Mouse (Mus musculus): Measurements from ENCODE around the gene Cldnd1. TPM values are rescaled to one million over a fixed set of nuclear protein-coding genes. Genes with fewer than 3 reads are reported as not detected.

Cldnd1 gene
- 132 and 136 TPM in 2 replicates for polyA plus RNA-seq (2014; fragmentation: Nextera tagmentation; extraction: Ambion mirVana)

GRCm38 (mm10) chr16:58727477-58728131 is at the start of gene Cldnd1:
Cldnd1 (plus strand) TSS chr16:58727910.
- H3K4me3 ChIP-seq (ENCODE audit: low read depth, low read length): peak within 1 kb of the TSS; percentile 74
- H3K4me1 ChIP-seq (ENCODE audit: control insufficient read depth, insufficient read depth, low read length): peaks cover 4% of the 10 kb centered on the region
- ATAC-seq (ENCODE audit: insufficient read depth, low FRiP score, low TSS enrichment) (peak; percentile 100), DNase-seq (ENCODE audit: low spot score) (peak; percentile 98)
- WGBS: 2% methylated on average over 34 of the region's 35 CpGs
- no peaks in the 10 kb centered on the region for H3K9me3 ChIP-seq (ENCODE audit: control insufficient read depth, low read length)
- H3K4me2 ChIP-seq (ENCODE audit: low read depth): peak within 1 kb of the TSS; percentile 54
- peak within 1 kb of the TSS; percentile 83 for H3K27ac ChIP-seq (ENCODE audit: low read depth, low read length)
- H3K36me3 ChIP-seq (ENCODE audit: control insufficient read depth, insufficient read depth, low read length): peaks cover 5% of the 10 kb centered on the region; the same call in 1 of the 2 replicates
- H3K27me3 ChIP-seq (ENCODE audit: control insufficient read depth, insufficient read depth, low read length): no peaks in the 10 kb centered on the region
- H3K9ac ChIP-seq (ENCODE audit: low read length): peak within 1 kb of the TSS; percentile 78

- Histone ChIP-seq H3K4me2 (ENCODE audit: low read depth) (no peak overlapping the region), H3K27me3 (ENCODE audit: control insufficient read depth, insufficient read depth, low read length) (no peaks in the 10 kb centered on the region), H3K4me3 (ENCODE audit: low read depth, low read length) (no peak overlapping the region), H3K4me1 (ENCODE audit: control insufficient read depth, insufficient read depth, low read length) (no peaks in the 10 kb centered on the region), H3K9ac (ENCODE audit: low read length) (no peak overlapping the region), H3K36me3 (ENCODE audit: control insufficient read depth, insufficient read depth, low read length) (peaks cover 5% of the 10 kb centered on the region; the same call in 1 of the 2 replicates), H3K27ac (ENCODE audit: low read depth, low read length) (no peak overlapping the region), H3K9me3 (ENCODE audit: control insufficient read depth, low read length) (no peaks in the 10 kb centered on the region)
- WGBS: 82% methylated on average over 7 of the region's 7 CpGs
- ATAC-seq (ENCODE audit: insufficient read depth, low FRiP score, low TSS enrichment) (no peak), DNase-seq (ENCODE audit: low spot score) (no peak)
These were observed 49.0 kb upstream of the Cldnd1 start for GRCm38 (mm10) chr16:58678660-58679059.

GRCm38 (mm10) chr16:58682046-58682445 is 45.7 kb upstream of the Cldnd1 start:
- 94% methylated on average over 6 of the region's 6 CpGs for WGBS
- no peaks in the 10 kb centered on the region for H3K9me3 ChIP-seq (ENCODE audit: control insufficient read depth, low read length)
- H3K9ac ChIP-seq (ENCODE audit: low read length): no peak overlapping the region
- H3K4me3 ChIP-seq (ENCODE audit: low read depth, low read length): no peak overlapping the region
- H3K36me3 ChIP-seq (ENCODE audit: control insufficient read depth, insufficient read depth, low read length): no peaks in the 10 kb centered on the region
- DNase-seq (ENCODE audit: low spot score) (no peak), ATAC-seq (ENCODE audit: insufficient read depth, low FRiP score, low TSS enrichment) (no peak)
- no peak overlapping the region for H3K27ac ChIP-seq (ENCODE audit: low read depth, low read length)
- no peak overlapping the region for H3K4me2 ChIP-seq (ENCODE audit: low read depth)
- no peaks in the 10 kb centered on the region for H3K4me1 ChIP-seq (ENCODE audit: control insufficient read depth, insufficient read depth, low read length)
- H3K27me3 ChIP-seq (ENCODE audit: control insufficient read depth, insufficient read depth, low read length): no peaks in the 10 kb centered on the region

GRCm38 (mm10) chr16:58682870-58683269 is 44.8 kb upstream of the Cldnd1 start:
- no peak overlapping the region for H3K4me3 ChIP-seq (ENCODE audit: low read depth, low read length)
- 88% methylated on average over 7 of the region's 7 CpGs for WGBS
- no peak overlapping the region for H3K9ac ChIP-seq (ENCODE audit: low read length)
- no peaks in the 10 kb centered on the region for H3K4me1 ChIP-seq (ENCODE audit: control insufficient read depth, insufficient read depth, low read length)
- no peak for ATAC-seq (ENCODE audit: insufficient read depth, low FRiP score, low TSS enrichment)
- no peak overlapping the region for H3K27ac ChIP-seq (ENCODE audit: low read depth, low read length)
- no peaks in the 10 kb centered on the region for H3K27me3 ChIP-seq (ENCODE audit: control insufficient read depth, insufficient read depth, low read length)
- no peaks in the 10 kb centered on the region for H3K9me3 ChIP-seq (ENCODE audit: control insufficient read depth, low read length)
- DNase-seq (ENCODE audit: low spot score): no peak
- H3K4me2 ChIP-seq (ENCODE audit: low read depth): no peak overlapping the region
- H3K36me3 ChIP-seq (ENCODE audit: control insufficient read depth, insufficient read depth, low read length): no peaks in the 10 kb centered on the region

GRCm38 (mm10) chr16:58683911-58684310 is 43.8 kb upstream of the Cldnd1 start:
- H3K4me2 ChIP-seq (ENCODE audit: low read depth): no peak overlapping the region
- H3K27me3 ChIP-seq (ENCODE audit: control insufficient read depth, insufficient read depth, low read length): no peaks in the 10 kb centered on the region
- no peak overlapping the region for H3K27ac ChIP-seq (ENCODE audit: low read depth, low read length)
- no peak for DNase-seq (ENCODE audit: low spot score)
- 92% methylated on average over 4 of the region's 4 CpGs for WGBS
- H3K9ac ChIP-seq (ENCODE audit: low read length): no peak overlapping the region
- H3K9me3 ChIP-seq (ENCODE audit: control insufficient read depth, low read length): no peaks in the 10 kb centered on the region
- no peak overlapping the region for H3K4me3 ChIP-seq (ENCODE audit: low read depth, low read length)
- no peak for ATAC-seq (ENCODE audit: insufficient read depth, low FRiP score, low TSS enrichment)
- H3K36me3 ChIP-seq (ENCODE audit: control insufficient read depth, insufficient read depth, low read length): no peaks in the 10 kb centered on the region
- no peaks in the 10 kb centered on the region for H3K4me1 ChIP-seq (ENCODE audit: control insufficient read depth, insufficient read depth, low read length)

- DNase-seq (ENCODE audit: low spot score): no peak
- Histone ChIP-seq H3K9me3 (ENCODE audit: control insufficient read depth, low read length) (no peaks in the 10 kb centered on the region), H3K4me2 (ENCODE audit: low read depth) (no peak overlapping the region), H3K4me1 (ENCODE audit: control insufficient read depth, insufficient read depth, low read length) (no peaks in the 10 kb centered on the region), H3K9ac (ENCODE audit: low read length) (no peak overlapping the region), H3K27ac (ENCODE audit: low read depth, low read length) (no peak overlapping the region), H3K36me3 (ENCODE audit: control insufficient read depth, insufficient read depth, low read length) (no peaks in the 10 kb centered on the region), H3K27me3 (ENCODE audit: control insufficient read depth, insufficient read depth, low read length) (no peaks in the 10 kb centered on the region), H3K4me3 (ENCODE audit: low read depth, low read length) (no peak overlapping the region)
- no peak for ATAC-seq (ENCODE audit: insufficient read depth, low FRiP score, low TSS enrichment)
These were observed 43.2 kb upstream of the Cldnd1 start for GRCm38 (mm10) chr16:58684537-58684936.

GRCm38 (mm10) chr16:58685548-58686537 is 41.9 kb upstream of the Cldnd1 start:
- ATAC-seq (ENCODE audit: insufficient read depth, low FRiP score, low TSS enrichment) (no peak), DNase-seq (ENCODE audit: low spot score) (no peak)
- Histone ChIP-seq H3K9ac (ENCODE audit: low read length) (no peak overlapping the region), H3K27ac (ENCODE audit: low read depth, low read length) (no peak overlapping the region), H3K36me3 (ENCODE audit: control insufficient read depth, insufficient read depth, low read length) (no peaks in the 10 kb centered on the region), H3K9me3 (ENCODE audit: control insufficient read depth, low read length) (no peaks in the 10 kb centered on the region), H3K4me1 (ENCODE audit: control insufficient read depth, insufficient read depth, low read length) (no peaks in the 10 kb centered on the region), H3K4me3 (ENCODE audit: low read depth, low read length) (no peak overlapping the region), H3K4me2 (ENCODE audit: low read depth) (no peak overlapping the region), H3K27me3 (ENCODE audit: control insufficient read depth, insufficient read depth, low read length) (no peaks in the 10 kb centered on the region)
- 83% methylated on average over 20 of the region's 20 CpGs for WGBS

- WGBS: 86% methylated on average over 1 of the region's 1 CpGs
- no peak overlapping the region for H3K27ac ChIP-seq (ENCODE audit: low read depth, low read length)
- no peak overlapping the region for H3K4me2 ChIP-seq (ENCODE audit: low read depth)
- no peaks in the 10 kb centered on the region for H3K9me3 ChIP-seq (ENCODE audit: control insufficient read depth, low read length)
- DNase-seq (ENCODE audit: low spot score) (no peak), ATAC-seq (ENCODE audit: insufficient read depth, low FRiP score, low TSS enrichment) (no peak)
- no peak overlapping the region for H3K9ac ChIP-seq (ENCODE audit: low read length)
- H3K4me1 ChIP-seq (ENCODE audit: control insufficient read depth, insufficient read depth, low read length): no peaks in the 10 kb centered on the region
- no peaks in the 10 kb centered on the region for H3K36me3 ChIP-seq (ENCODE audit: control insufficient read depth, insufficient read depth, low read length)
- no peaks in the 10 kb centered on the region for H3K27me3 ChIP-seq (ENCODE audit: control insufficient read depth, insufficient read depth, low read length)
- H3K4me3 ChIP-seq (ENCODE audit: low read depth, low read length): no peak overlapping the region
These were observed 39.2 kb upstream of the Cldnd1 start for GRCm38 (mm10) chr16:58688534-58688933.
